Mouse (Mus musculus): ENCODE measurements around the gene Artn.
A peak's percentile ranks its signal among the peaks of the same experiment; 100 is the strongest.

Artn gene

DNA sequence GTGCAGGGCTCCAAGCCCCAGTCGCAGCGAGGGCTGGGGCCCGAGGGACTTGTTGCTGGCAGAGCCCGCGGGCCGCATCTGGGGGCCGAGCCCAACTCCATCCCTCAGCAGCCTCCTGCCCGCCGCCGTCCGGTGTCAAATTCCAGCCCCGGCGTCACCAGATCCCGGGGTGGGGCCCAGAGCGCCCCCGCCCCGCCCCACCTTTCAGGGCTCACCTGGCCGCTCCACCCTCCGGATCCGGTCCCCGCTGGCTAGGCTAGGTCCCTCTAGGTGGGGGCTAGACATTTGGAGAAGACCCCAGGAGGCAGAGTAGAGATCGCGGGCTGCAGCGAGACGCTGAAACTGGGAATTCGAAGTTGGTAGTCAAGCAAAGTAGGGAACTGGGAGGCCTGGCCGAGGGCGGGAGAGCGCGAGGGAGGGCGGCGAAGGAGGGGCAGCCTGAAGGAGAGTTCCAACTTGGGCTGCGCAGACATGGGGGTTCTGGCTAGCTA lies at the start of gene Artn:
Gene Artn, minus strand, starts transcription at position 373 of the 491 bp plus-strand sequence.
- DNase-seq (ENCODE audit: low read depth, low spot score), result no peak

DNA sequence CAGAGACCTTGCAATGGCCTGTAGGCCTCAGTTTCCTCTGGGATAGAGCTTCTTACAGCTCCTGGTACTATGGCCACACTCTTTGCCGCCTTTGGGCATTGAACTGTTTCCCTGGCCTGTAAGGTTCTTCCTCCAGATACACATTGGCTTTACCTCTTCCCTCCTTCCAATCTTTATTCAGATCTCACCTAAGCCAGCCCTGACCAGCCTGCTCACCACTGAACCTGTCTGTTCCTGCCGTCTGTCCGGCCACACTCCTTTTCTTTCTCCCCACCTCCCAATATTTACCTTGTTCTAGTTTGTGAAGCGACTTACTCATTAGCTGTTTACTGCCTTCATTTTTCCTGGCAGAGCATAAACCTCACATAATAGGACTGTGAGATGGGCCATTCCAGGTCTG lies 49.6 kb upstream of the Artn start:
- DNase-seq (ENCODE audit: low read depth, low spot score), result no peak

DNA sequence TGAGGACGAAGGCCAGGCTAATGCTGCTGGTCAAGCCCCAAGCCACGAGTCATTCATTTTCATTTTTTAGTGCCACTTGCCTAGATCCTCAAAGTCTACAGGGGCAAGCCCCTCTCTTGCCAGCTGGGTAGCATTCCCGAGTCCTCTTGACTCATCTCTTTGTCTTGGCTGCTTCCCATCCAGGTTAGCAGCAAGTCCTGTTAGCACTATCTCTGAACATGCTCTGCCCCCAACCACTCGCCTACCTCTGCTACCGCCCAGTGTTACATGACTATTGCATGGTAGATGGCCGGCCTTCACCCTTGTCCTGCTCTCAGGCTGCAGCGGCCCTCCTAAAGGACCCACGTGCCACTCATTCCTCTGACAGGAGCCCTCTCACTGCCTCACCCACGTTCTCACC lies 48.7 kb upstream of the Artn start:
- DNase-seq (ENCODE audit: low read depth, low spot score), result no peak

DNA sequence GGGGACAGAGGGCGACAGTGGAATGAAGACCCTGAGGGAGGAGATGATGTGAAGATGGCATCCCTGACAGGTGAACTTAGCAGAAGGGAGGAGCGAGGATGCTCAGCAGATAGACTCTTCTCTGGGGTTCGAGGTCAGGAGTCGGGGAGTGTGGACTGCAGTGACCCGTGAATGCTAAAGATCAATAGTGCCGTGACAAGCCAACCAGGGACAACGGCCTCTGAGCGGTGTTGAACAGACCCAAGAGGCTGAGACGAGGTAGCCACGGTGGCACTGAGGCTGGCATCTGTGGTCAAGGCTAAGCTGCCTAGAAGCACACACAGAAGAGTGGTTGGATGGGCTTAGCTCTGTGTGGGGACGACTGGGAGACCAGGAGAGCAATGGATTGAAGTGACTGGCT lies 48.3 kb upstream of the Artn start:
- no peak for DNase-seq (ENCODE audit: low read depth, low spot score)

DNA sequence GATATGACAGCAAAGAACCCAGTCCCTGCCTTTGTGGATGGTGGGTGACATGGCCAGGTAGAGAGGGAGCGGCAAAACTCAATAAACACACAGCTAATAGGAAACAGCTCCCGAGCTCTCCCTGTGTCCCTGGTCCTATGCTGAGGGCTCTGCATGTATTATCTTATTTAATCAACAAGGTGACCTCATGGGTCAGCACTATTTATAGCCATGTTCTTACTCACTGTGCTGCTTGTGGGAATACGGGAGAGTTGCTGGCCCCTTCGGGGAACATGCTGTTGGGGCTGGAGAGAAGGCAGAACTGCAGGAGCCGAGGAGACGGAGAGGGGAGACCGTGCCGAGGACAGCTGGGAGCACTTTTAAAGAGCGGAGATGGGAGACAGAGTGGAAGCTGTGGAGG lies 47.8 kb upstream of the Artn start:
- DNase-seq (ENCODE audit: low read depth, low spot score), result no peak

DNA sequence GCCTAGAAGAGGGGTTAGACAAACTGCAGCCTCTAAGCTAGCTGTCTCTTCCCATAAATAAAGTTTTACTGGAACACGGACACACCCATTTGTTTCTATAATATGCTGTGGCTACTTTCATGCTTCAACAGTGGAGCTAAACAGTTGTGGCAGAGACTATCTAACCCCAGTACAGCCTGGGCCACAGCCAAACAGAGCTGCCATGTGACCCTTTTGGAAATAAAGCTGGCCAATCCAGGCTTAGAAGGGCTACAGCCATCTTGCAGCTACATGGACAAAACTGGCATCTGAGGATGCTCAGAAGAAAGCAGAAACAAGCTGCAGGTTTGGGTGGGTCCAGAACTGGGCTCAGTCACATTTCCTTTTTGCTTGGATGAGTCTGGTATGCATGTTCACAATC lies 46.3 kb upstream of the Artn start:
- DNase-seq (ENCODE audit: low read depth, low spot score), result no peak

DNA sequence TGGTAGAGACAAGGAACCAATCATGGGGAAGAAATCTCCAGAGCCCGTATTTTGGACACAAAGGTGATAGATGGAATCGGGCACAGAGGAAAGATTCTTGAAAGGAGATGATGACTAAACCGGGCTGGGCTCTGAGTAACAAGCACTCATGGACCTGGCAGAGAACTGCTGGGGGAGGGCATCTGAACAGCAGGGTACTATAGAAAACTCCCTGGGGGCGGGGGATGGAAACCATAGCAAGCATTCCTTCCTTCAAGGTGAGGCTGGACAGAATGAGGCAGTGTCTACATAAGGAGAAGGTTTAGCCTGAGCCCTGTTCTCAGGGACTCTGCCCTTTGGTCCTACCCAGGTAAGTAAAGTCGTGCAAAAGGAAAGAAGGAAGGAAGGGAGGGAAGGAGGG lies 45.2 kb upstream of the Artn start:
- DNase-seq (ENCODE audit: low read depth, low spot score), result no peak

DNA sequence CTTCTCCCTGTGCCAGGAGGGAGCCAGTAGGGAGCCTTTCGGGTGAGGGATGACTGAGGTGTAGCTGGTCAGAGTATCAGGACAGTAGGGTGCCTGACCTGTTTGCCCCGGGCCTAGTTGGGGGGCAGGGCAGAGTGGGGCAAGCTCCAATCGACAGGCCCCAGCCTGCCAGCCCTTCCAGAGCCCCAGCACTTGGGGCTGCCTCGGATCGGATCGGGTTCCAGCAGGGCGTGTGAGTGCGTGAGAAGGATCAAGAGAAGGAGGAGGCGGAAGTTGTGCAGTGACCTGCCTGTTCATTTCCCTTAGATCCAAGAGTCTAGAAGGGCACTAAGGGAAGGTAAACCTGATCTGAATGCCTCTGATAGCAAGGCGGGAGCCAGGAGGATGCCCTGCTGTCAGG lies 43.4 kb upstream of the Artn start:
- no peak for DNase-seq (ENCODE audit: low read depth, low spot score)

DNA sequence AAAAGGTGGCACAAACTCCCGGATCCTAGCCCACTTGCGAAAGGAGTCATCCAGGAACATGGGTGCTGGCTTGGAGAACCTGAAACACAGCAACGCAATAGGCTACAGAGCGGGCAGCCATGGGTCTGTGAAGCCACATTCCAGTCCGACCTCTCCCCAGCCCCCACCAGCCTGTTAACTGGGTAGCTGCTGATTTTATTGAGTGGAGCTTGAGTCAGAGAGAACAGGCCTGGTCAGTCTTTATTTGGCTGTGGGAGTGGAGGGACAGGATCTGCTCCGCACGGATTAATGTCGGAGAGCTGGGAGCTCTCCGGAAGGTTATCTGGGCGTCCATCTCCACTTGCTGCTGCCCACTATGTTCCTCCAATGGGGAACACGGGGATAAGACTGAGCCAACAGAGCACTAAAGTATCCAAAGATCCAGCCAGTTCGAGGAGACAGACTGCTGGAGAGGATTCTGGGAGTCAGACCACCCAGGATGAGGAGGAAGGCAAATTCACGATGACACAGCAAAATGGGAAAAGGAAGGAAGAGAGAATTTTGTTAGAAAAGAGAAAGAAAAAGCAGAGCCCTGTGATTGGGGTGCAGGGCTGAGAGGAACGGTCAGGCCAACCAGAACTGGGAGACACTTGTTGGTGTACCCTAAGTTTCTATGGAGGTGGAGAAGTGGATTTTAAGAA lies 34.9 kb upstream of the Artn start:
- peak; percentile 18 for DNase-seq (ENCODE audit: low read depth, low spot score)

DNA sequence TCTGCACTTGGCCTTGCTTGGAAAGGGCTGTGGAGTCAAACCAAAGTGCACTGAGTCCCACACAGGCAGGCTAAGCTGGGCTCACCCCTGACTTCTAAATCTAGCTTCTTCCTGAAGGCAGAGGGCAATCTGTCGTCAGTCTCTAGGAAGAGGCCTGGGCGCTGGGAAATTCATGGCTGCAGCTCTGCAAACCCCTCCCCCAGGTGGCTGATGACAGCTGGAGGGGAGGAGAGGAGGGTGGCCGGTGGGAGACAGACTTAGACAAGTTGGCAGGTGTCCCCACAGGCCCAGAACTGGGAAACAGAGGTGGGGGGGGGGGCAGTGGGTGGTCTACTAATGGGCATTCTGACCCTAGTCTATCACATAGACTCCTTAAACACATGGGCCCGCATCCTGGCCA lies 27.9 kb upstream of the Artn start:
- DNase-seq (ENCODE audit: low read depth, low spot score), result no peak

DNA sequence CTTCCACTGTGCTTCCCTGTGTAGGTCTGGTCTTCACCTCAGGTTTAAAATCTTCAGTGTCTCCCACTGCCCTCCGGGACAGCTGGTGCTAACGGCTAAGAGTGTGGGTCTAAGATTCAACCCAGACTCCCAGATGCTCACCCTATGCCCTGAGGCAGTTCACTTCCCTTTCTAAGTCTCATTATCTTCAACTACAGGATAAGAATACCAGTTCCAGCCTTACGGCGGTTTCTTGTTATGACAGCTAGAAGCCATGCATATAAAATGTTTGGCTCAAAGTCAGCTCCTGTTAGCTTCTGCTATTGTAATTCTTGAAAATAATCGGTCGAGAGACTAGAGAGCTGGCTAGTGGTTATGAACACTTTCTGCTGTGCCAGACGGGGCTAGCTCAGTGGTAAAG lies 17.9 kb upstream of the Artn start:
- no peak for DNase-seq (ENCODE audit: low read depth, low spot score)

DNA sequence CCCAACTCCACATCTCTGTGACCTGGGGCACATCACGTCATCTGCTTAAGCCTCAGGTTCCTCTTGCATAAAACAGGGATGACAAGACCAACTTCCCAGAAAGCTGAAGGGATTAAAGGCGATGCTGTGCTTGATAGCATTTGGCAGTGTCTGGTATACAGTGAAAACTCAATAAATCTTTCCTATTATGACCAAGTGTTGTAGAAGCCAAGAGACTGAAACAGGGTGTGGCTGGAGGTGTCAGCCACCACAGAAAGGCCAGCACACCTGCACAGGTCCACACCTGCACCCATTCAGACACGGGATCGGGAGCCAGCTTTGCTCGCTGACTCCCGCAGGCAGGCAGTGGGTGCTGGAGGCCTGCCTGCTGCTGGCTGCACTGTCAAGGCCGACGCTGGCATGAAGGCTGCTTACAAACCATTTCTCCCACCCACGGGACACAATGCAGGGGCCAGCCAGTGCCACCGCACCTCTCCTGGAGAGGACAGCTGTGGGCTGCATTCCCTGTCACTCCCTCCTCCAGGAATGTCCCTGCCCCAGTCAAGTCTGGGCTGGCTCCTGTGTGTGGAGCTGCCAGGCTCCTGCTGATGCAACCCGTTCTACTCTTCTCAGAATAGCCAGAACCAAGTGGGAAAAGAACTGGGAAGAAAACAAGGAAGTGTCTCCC lies 17.2 kb upstream of the Artn start:
- no peak for DNase-seq (ENCODE audit: low read depth, low spot score)

DNA sequence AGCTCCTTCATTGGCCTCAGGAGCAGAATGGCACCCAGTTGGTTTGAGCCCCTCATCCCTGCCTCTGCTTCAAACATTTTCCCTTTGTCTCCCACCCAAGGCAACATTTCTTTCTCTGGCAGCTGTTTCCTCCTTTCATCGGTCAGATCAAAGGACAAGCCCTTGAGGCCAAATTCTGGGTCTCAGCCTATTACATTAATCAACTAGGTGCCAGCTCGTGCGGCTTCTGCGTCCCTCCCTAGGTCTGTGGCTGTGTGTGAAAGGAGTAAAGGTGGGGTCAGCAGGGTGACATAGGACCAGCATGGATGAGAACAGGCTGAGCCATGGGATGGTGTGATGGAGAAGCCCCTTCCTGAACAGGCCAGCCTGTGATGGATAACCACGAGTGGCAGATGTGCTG lies 13.8 kb upstream of the Artn start:
- peak; percentile 72 for DNase-seq (ENCODE audit: low read depth, low spot score)

DNA sequence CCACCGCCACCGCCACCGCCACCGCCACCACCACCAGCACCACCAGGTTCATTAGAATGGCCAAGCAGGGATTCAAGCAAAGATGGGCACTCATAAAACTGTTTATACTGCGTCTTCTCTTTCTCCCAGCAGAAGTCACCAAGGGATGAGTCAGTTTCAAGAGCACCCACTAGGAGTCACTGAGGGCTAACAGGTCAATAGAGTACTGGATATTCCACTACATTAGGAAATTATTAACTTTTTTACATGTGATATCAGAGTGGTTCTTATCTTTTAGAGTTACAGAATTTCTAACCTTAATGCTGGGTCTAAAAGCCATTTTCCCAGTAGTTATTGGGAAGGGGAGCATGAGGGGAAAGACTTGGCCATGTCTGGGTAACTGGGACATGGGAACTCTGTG lies 7.4 kb upstream of the Artn start:
- DNase-seq (ENCODE audit: low read depth, low spot score), result no peak

DNA sequence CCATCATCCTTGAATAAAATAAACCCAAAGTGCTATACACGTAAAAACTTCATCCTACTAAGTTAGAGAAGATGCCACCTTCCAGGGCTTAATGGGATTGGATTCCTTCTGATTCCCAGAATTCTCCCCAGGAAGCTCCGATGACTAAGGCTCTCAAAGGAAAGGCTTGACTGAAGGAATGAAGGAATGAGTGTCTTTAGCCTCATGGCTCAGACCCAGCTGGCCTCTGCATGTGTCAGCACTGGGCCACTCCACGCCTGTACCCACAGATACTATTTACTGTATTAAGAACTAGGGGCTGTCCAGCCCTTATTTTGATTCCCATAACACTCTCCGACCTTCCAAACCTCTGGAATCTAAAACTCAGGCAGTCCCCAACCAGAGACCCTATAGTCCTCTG lies 4.5 kb upstream of the Artn start:
- DNase-seq (ENCODE audit: low read depth, low spot score), result no peak

DNA sequence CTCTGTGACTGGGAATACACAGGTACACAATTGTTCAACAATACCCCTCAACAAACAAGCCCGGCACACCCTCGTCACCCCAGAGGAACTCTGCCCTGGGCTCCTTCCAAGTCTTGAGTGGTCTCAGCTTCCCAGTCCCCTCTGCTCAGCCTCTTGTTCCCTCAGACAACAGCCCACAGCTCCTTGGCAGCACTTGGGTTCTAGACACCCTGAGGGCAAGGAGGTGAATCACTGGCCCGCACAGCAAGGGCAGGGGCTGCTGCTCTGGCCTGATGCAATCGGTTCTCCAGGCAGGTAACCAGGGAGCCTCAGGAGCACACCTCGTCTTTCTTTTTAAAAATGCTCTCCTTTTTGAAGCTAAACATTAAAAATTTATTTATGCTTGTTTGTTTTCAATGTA lies 3.7 kb upstream of the Artn start:
- no peak for DNase-seq (ENCODE audit: low read depth, low spot score)

DNA sequence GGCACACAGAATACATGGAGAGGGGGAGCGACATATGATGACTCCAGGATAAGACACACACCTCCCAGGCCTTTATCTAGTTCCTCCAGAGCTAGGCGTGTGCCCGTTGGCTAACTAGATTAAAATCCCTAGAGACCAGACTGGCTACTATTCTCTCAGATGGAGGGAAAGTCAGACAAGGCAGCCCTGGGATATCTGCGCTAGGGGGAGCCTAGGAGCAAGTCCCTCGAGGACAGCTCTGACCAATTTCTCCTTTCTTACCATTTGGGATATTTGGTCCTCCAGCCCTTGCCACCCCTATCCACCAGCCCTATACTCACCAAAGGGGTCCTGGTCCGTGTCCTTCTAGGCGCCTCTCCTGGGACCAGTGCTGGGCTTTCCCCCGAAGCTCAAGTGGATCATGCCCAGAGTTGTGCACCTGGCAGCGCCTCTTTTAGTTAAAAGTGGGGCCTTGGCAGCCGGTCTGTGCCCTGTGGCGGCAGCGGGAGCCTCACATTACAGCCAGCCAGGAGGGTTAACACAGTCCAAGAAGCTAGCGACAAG lies 793 bp downstream of the Artn start:
- DNase-seq (ENCODE audit: low read depth, low spot score), result peak; percentile 61

DNA sequence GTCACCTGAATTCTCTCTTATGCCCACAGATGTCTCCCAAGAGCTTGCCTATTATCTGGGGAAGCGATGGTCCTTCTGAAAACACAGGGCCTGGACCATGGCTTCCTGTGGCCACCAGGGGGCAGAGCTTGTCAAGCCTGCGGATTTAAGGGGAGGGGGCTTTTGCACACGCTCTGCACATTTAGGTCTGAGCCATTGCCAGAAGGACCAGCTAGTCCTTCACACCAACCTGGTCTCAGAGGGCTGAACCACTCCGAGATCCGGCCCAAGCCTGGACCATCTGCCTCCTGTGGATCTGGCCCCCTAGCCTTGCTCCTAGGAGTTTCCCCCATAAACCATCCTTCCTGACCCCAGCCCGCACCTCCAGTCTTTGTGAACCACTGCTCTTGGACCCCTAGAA lies 1.3 kb downstream of the Artn start:
- DNase-seq (ENCODE audit: low read depth, low spot score), result peak; percentile 85

DNA sequence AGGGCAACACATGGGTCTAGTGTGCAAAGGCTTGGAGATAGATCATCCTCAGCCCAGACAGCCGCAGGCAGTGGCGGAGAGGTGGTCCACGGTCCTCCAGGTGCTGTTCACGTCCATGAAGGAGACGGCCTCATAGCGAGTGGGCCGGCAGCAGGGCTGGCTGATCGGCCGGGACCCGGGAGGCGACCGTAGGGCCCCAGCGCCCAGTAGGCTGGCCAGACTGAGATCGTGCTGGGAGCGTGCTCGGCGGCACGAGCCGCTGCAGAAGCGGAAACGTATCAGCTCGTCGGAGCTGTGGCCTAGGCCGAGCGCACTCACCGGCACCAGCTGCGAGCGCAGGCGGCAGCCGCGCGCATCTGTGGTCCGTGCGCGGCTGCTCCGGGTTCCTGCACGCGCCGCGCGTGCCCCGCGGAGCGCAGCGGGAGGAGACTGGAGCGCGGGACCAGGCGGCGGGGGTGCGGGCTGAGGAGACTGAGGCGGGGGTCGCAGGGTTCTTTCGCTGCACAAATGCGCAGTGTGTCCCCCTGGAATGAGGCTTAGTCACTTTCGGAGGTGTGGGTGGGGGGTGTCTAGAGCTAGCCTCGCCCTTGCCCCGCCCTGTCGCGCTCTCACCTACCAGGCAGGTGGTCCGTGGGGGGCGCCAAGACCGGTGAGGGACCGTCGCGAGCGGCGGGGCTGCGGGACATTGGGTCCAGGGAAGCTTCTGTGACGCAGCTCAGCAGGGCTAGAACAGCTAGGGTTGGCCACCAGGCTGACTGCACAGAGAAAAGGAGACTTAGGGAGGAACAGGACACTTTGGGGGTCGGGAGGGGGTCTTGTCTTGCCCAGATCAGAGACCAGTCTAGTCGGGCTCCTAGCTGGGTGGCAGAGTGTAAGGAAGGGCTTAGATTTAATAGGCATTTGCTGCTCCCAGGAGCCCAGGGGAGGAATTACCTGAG lies 2.7 kb downstream of the Artn start:
- DNase-seq (ENCODE audit: low read depth, low spot score), result peak; percentile 66

DNA sequence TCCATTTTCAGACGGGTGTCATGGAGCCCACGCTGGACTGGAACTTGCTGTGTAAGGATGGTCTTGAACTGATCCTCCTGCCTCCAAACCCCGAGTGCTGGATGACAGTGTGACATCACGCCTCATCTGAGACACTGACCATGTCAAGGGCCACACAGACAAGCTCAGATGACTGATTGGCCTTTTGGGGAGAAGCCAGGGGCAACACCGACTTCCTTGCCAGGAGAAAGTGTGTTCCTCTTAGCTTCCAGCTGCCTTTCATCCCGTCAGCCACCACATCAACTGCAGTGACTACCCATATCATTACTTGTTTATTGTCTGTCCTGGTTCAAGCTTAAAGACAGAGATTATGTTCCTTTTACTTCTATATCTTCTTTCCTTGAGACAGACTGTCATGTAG lies 4.6 kb downstream of the Artn start:
- no peak for DNase-seq (ENCODE audit: low read depth, low spot score)

DNA sequence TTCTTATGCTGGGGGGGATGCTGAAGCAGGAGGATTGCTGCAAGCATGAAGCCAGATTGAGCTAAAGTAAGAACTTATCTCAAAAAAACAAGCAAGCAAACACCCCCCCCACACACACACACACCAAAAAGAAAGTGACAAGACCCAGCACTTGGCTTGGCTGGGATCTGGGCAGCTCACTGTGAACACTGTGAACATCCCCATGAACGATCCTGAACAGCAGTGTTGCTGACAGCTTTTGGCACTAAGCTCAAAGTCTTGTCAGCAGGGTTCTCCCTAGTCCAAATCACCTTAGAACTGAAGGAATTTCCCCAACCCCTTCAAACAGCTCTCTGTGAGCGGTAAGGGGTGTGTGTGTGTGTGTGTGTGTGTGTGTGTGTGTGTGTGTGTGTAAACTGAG lies 6.1 kb downstream of the Artn start:
- DNase-seq (ENCODE audit: low read depth, low spot score), result no peak

DNA sequence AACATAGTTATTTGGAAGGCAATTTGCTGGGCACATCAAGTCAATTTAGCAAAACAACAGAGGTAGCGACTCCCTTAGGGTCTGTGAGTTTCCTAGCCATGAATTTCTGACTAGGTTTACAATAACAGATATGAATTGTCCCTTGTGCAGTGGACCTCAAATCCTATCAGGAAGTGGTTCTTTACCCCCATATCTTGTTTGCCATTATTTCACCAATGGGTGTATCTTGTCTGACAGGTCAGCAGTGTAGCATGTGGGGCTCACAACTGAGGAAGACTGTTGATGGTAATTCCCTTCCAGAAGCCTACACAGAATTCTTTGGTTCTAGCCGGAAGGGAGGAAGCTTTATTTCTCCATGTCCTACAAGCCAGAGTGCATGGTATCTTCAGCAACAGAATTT lies 8.2 kb downstream of the Artn start:
- no peak for DNase-seq (ENCODE audit: low read depth, low spot score)
